Mouse (Mus musculus) c-Kit-negative CD71-positive TER-119-positive erythroid progenitor cells, embryonic 14.5 days (primary cell): ENCODE measurements at regions not wholly inside any gene's neighbourhood (a gene's known extent, or its start where the extent isn't known, plus 50 kb on each side); places are given as distances from the start of the nearest gene placed in this dataset.

Experiments used
- DNase-seq: peaks from one replicate; pipeline ENCODE4 v3.0.0-alpha.2; 2013; ENCODE audit warnings: low read depth, low spot score

- DNase-seq = no peak
Measured at GRCm38 (mm10) chr10:117516510-117516909, 112.8 kb upstream of the Cpm start.

- DNase-seq = no peak
Measured at GRCm38 (mm10) chr10:117515777-117516501, 113.4 kb upstream of the Cpm start.

- DNase-seq = no peak
Measured at GRCm38 (mm10) chr10:117515039-117515438, 114.3 kb upstream of the Cpm start.

- no peak for DNase-seq
Measured at GRCm38 (mm10) chr10:117513925-117514546, 115.3 kb upstream of the Cpm start.

GRCm38 (mm10) chr10:117512424-117513257 is 116.7 kb upstream of the Cpm start:
- DNase-seq = no peak

- DNase-seq = no peak
Measured at GRCm38 (mm10) chr10:117511483-117512406, 117.6 kb upstream of the Cpm start.

- DNase-seq = no peak
Measured at GRCm38 (mm10) chr10:117510529-117511482, 118.5 kb upstream of the Cpm start.

GRCm38 (mm10) chr10:117510224-117510486 is 119.1 kb upstream of the Cpm start:
- no peak for DNase-seq

- DNase-seq = no peak
Measured at GRCm38 (mm10) chr10:117509431-117510223, 119.7 kb upstream of the Cpm start.

- DNase-seq = no peak
Measured at GRCm38 (mm10) chr10:117506252-117506992, 122.9 kb upstream of the Cpm start.

- no peak for DNase-seq
Measured at GRCm38 (mm10) chr10:117505529-117505928, 123.8 kb upstream of the Cpm start.

GRCm38 (mm10) chr10:117505057-117505456 is 124.2 kb upstream of the Cpm start:
- no peak for DNase-seq

- no peak for DNase-seq
Measured at GRCm38 (mm10) chr10:117504267-117504902, 124.6 kb upstream of the Cpsf6 start.

GRCm38 (mm10) chr10:117503222-117504184 is 123.7 kb upstream of the Cpsf6 start:
- DNase-seq = no peak

- DNase-seq = no peak
Measured at GRCm38 (mm10) chr10:117502731-117503130, 122.9 kb upstream of the Cpsf6 start.

- DNase-seq = no peak
Measured at GRCm38 (mm10) chr10:117502135-117502534, 122.3 kb upstream of the Cpsf6 start.

GRCm38 (mm10) chr10:117501426-117501825 is 121.6 kb upstream of the Cpsf6 start:
- DNase-seq = no peak
